Mouse (Mus musculus): ENCODE data around the gene Cotl1. TPM values are rescaled to one million over a fixed set of nuclear protein-coding genes. Genes with fewer than 3 reads are reported as not detected.

Cotl1 gene
- polyA plus RNA-seq, 1 experiment from 2014 or later = 28.8 TPM

DNA sequence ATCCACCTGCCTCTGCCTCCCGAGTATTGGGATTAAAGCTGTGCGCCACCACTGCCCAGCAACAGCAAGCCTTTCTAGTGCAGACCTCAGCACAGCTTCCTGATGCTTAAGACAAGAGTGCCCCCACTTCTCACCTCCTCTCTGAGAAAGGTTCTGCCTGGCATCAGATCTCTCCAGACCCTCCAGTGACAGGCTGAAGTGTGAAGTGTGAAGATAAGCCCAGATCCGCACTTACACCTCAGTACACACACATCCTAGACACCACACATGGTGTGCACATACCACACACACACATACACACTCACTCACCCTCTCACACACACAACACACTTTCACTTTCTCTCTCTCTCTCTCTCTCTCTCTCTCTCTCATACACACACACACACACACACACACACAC, 53.5 kb downstream of the Cotl1 start:
- no peaks in the 10 kb centered on the region for H3K9me3 ChIP-seq (ENCODE audit: low read length)
- no peak for DNase-seq
- H3K36me3 ChIP-seq (replicated peaks; ENCODE audit: insufficient read depth, low read length) = no peaks in the 10 kb centered on the region
- no peak overlapping the region for H3K27ac ChIP-seq (ENCODE audit: low read depth)
- peaks cover 8% of the 10 kb centered on the region for H3K4me1 ChIP-seq (ENCODE audit: insufficient read depth)
- no peaks in the 10 kb centered on the region for H3K27me3 ChIP-seq (ENCODE audit: insufficient read depth, low read length)
- TF ChIP-seq EP300 (IDR thresholded peaks at IDR 0.05; ENCODE audit: low read depth) (no peak), CTCF (IDR thresholded peaks at IDR 0.05; ENCODE audit: low read depth) (no peak)
- no peak overlapping the region for H3K9ac ChIP-seq (replicated peaks)
- WGBS (ENCODE audit: insufficient replicate concordance) = 61% methylated on average over 3 of the region's 3 CpGs
- ATAC-seq = no peak
- no peak overlapping the region for H3K4me2 ChIP-seq (ENCODE audit: low read depth, low read length)
- no peak overlapping the region for H3K4me3 ChIP-seq (ENCODE audit: low read depth, low read length)

GRCm38 (mm10) chr8:119785764-119786405, 54.5 kb downstream of the Cotl1 start:
- no peaks in the 10 kb centered on the region for H3K9me3 ChIP-seq (ENCODE audit: low read length)
- no peak overlapping the region for H3K27ac ChIP-seq (ENCODE audit: low read depth)
- H3K4me2 ChIP-seq (ENCODE audit: low read depth, low read length) = no peak overlapping the region
- no peak for DNase-seq
- H3K27me3 ChIP-seq (ENCODE audit: insufficient read depth, low read length) = no peaks in the 10 kb centered on the region
- H3K4me3 ChIP-seq (ENCODE audit: low read depth, low read length) = no peak overlapping the region
- H3K36me3 ChIP-seq (replicated peaks; ENCODE audit: insufficient read depth, low read length) = no peaks in the 10 kb centered on the region
- 61% methylated on average over 18 of the region's 18 CpGs for WGBS (ENCODE audit: insufficient replicate concordance)
- ATAC-seq = no peak
- peaks cover under 1% of the 10 kb centered on the region; the same call in 1 of the 2 replicates for H3K4me1 ChIP-seq (ENCODE audit: insufficient read depth)
- H3K9ac ChIP-seq (replicated peaks) = no peak overlapping the region
- TF ChIP-seq EP300 (IDR thresholded peaks at IDR 0.05; ENCODE audit: low read depth) = no peak
- TF ChIP-seq CTCF (IDR thresholded peaks at IDR 0.05; ENCODE audit: low read depth) = no peak

DNA sequence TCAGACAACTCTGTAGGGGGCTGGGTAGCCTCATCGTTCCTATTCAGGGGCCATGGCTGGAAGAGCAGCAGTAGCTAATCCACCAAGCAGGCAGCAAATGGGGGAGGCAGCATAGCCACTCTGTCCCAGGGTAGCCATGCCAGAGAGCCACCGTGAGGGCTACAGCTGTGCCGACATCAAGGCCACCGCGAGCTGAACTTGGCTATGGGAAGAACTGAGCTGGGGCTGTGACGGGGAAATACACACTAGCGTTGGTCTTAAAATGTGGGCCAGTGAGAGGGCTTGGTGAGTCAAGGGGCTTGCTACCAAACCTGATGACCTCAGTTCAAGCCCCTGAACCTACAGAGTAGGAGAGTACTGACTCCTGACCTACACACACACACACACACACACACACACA, 55.7 kb downstream of the Cotl1 start:
- H3K9ac ChIP-seq (replicated peaks) = no peak overlapping the region
- WGBS (ENCODE audit: insufficient replicate concordance) = 59% methylated on average over 7 of the region's 7 CpGs
- no peak overlapping the region for H3K4me3 ChIP-seq (ENCODE audit: low read depth, low read length)
- peak overlapping the region; percentile 60; the same call in 1 of the 2 replicates for H3K27ac ChIP-seq (ENCODE audit: low read depth)
- no peaks in the 10 kb centered on the region for H3K36me3 ChIP-seq (replicated peaks; ENCODE audit: insufficient read depth, low read length)
- H3K9me3 ChIP-seq (ENCODE audit: low read length) = no peaks in the 10 kb centered on the region
- no peaks in the 10 kb centered on the region for H3K27me3 ChIP-seq (ENCODE audit: insufficient read depth, low read length)
- ATAC-seq = no peak
- TF ChIP-seq CTCF (IDR thresholded peaks at IDR 0.05; ENCODE audit: low read depth) = no peak
- TF ChIP-seq EP300 (IDR thresholded peaks at IDR 0.05; ENCODE audit: low read depth) = no peak
- H3K4me1 ChIP-seq (ENCODE audit: insufficient read depth) = no peaks in the 10 kb centered on the region
- no peak overlapping the region for H3K4me2 ChIP-seq (ENCODE audit: low read depth, low read length)
- no peak for DNase-seq

DNA sequence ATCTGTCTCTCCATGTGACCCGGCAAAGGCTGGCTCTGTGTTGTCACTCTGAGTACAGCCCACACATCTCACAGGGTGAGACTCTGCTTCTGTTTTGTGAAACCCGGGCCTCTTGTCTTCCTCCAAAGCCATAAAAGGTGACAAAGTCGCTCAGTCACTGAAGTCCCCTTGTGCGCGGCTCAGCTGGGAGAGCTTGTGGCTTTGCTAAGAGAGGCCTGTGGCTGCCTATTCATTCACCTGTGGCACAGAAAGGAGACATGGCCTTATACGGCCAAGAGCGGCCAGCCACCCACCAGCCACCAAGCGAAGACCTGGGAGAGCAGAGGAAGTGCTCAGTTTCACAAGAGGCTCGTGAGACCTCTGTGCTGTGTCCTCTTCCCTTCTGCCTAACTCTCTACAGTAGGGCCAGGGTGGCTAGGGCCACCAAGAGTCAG, 56.2 kb downstream of the Cotl1 start:
- no peaks in the 10 kb centered on the region for H3K9me3 ChIP-seq (ENCODE audit: low read length)
- TF ChIP-seq EP300 (IDR thresholded peaks at IDR 0.05; ENCODE audit: low read depth) = no peak
- no peak for TF ChIP-seq CTCF (IDR thresholded peaks at IDR 0.05; ENCODE audit: low read depth)
- H3K9ac ChIP-seq (replicated peaks) = no peak overlapping the region
- peak overlapping the region; percentile 60 for H3K27ac ChIP-seq (ENCODE audit: low read depth)
- ATAC-seq (peak; percentile 19; the same call in 1 of the 2 replicates), DNase-seq (peak; percentile 51)
- H3K36me3 ChIP-seq (replicated peaks; ENCODE audit: insufficient read depth, low read length) = no peaks in the 10 kb centered on the region
- no peaks in the 10 kb centered on the region for H3K27me3 ChIP-seq (ENCODE audit: insufficient read depth, low read length)
- H3K4me1 ChIP-seq (ENCODE audit: insufficient read depth) = no peaks in the 10 kb centered on the region
- 42% methylated on average over 9 of the region's 9 CpGs for WGBS (ENCODE audit: insufficient replicate concordance)
- H3K4me3 ChIP-seq (ENCODE audit: low read depth, low read length) = no peak overlapping the region
- peak overlapping the region; percentile 13 for H3K4me2 ChIP-seq (ENCODE audit: low read depth, low read length)

- Histone ChIP-seq H3K4me1 (ENCODE audit: insufficient read depth) (peaks cover 6% of the 10 kb centered on the region), H3K36me3 (replicated peaks; ENCODE audit: insufficient read depth, low read length) (no peaks in the 10 kb centered on the region), H3K27me3 (ENCODE audit: insufficient read depth, low read length) (no peaks in the 10 kb centered on the region), H3K27ac (ENCODE audit: low read depth) (peak overlapping the region; percentile 60), H3K4me2 (ENCODE audit: low read depth, low read length) (peak overlapping the region; percentile 13), H3K9ac (replicated peaks) (no peak overlapping the region), H3K4me3 (ENCODE audit: low read depth, low read length) (no peak overlapping the region), H3K9me3 (ENCODE audit: low read length) (no peaks in the 10 kb centered on the region)
- DNase-seq = no peak
- 46% methylated on average over 6 of the region's 6 CpGs for WGBS (ENCODE audit: insufficient replicate concordance)
- TF ChIP-seq EP300 (IDR thresholded peaks at IDR 0.05; ENCODE audit: low read depth) (no peak), CTCF (IDR thresholded peaks at IDR 0.05; ENCODE audit: low read depth) (no peak)
- no peak for ATAC-seq
Observed at GRCm38 (mm10) chr8:119783579-119783978, 56.8 kb downstream of the Cotl1 start.

DNA sequence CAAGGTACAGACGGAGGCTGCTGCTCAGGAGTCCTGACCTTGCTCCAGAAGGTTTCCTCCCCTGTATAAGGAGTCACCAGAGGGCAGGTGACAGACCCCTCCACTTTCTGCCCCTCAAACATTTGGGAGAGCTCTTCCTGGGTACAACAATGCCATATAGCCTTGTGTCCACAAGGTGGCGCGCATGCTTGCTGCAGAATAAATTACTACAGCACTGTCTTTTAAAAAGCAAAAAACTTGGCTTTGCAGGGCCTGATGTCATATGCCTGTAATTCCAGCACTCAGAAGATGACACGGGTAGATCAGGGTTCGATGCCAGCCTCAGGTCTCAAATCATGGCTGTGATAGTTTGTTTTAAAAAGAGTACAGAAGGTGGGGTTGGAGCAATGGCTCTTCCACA, 57.6 kb downstream of the Cotl1 start:
- Histone ChIP-seq H3K4me1 (ENCODE audit: insufficient read depth) (peaks cover 9% of the 10 kb centered on the region), H3K36me3 (replicated peaks; ENCODE audit: insufficient read depth, low read length) (no peaks in the 10 kb centered on the region), H3K27me3 (ENCODE audit: insufficient read depth, low read length) (no peaks in the 10 kb centered on the region), H3K9me3 (ENCODE audit: low read length) (no peaks in the 10 kb centered on the region), H3K27ac (ENCODE audit: low read depth) (no peak overlapping the region), H3K9ac (replicated peaks) (no peak overlapping the region), H3K4me2 (ENCODE audit: low read depth, low read length) (no peak overlapping the region), H3K4me3 (ENCODE audit: low read depth, low read length) (no peak overlapping the region)
- ATAC-seq (no peak), DNase-seq (peak; percentile 76)
- TF ChIP-seq EP300 (IDR thresholded peaks at IDR 0.05; ENCODE audit: low read depth) (no peak), CTCF (IDR thresholded peaks at IDR 0.05; ENCODE audit: low read depth) (peak; percentile 94)
- WGBS (ENCODE audit: insufficient replicate concordance) = 6% methylated on average over 5 of the region's 5 CpGs
